Mouse (Mus musculus): ENCODE measurements at regions not wholly inside any gene's neighbourhood (a gene's known extent, or its start where the extent isn't known, plus 50 kb on each side); places are given as distances from the start of the nearest gene placed in this dataset.

- no peak for DNase-seq (ENCODE audit: low spot score)
These were observed 175.7 kb downstream of the Slc38a4 start for GRCm38 (mm10) chr15:96880066-96880465.

DNA sequence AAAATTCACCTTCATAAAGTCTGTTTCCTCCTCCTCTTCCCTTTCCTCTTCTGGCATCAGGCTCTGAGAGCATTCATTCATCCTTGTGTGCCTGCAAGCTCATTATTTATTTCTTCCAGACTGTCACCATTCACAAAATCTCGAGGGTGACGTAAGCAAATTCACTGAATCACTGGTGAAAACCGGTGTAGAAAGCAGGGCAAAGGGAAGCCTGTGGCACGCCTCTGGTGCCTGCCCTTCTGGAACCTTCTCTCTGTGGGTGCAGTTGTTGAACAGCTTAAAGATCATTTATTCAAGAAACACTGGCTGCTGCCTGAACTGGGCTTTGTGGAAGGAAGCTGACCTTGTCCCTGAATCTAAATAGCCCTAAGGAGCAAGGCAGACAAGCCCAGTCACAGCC, 177.0 kb downstream of the Slc38a4 start:
- DNase-seq (ENCODE audit: low spot score) = no peak

- DNase-seq (ENCODE audit: low spot score) = no peak
These were observed 177.8 kb downstream of the Slc38a4 start for GRCm38 (mm10) chr15:96877931-96878330.

DNA sequence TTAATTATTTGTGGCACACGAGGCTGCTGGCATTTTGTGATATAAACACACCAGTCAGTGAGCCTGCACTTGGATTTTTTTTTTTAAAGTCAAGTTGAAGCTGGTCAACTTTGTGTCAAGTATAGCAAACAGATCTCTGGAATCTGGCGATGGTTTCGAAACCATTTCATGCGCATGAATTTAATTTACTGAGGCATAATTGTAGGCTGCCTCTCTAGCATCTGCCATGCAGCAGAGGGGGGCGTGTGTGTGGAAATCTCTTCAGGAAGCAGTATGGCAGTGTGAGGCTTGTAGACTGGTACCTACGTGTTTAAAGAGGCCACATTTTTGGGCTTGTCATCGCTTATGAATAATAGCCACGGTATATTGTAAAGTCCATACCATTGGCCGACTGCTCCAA, 177.7 kb upstream of the Slc38a2 start:
- DNase-seq (ENCODE audit: low spot score) = no peak

DNA sequence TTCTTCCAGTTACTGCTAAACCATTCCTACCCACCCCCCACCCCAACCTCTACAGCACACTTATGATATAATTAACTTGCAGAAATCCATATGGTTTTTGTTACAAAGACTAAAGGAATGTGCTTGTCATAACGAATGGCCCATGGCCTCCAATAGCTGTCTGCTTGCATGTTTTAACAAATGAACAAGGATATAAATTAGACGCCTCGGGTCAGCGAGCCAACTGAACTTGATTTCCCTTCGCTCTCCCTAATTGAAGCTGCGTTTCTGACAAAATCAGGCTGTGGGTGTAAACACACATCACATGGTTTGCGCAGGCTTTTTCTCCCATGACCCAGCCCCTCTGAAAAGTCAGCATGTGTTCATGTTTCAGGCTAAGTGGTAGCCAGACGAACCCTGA, 174.6 kb upstream of the Slc38a2 start:
- no peak for DNase-seq (ENCODE audit: low spot score)

DNA sequence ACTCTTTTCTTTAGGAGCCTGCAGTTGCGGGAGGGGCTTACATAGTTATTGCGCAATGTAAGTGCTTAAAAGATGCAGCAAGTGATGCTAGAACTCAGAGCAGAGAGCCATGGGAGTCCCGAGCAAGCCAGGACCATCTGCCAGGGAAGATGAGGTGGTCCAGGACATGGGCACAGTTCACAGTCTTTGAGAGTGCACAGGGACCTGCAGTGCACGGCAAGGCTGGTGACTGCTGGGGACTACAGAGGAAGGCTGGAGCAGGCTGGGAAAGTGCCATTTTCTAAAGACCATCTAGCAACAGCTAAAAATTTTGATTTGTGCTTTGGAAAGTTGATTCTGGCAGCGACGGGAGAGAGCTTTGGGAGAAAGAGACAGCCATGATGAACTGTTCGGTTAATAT, 174.0 kb upstream of the Slc38a2 start:
- no peak for DNase-seq (ENCODE audit: low spot score)

DNA sequence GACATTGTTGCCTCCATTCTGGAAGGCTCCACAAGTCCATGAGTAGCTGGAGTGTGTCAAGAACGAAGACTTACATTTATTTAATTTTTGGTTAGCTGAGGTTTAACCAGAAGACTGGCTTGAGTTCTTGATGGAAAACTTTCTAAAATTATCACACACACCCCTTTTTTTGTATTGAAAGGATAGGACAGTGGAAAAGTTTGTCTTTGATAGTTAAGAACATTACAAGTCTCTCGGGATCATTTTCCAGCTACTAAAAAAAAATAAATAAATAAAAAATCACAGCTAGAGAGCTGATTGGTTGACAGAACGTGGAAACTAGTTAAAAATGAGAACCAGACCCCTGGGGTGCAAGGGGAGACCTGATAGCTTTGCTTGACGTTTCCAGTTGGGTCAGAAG, 173.6 kb upstream of the Slc38a2 start:
- DNase-seq (ENCODE audit: low spot score) = no peak

- no peak for DNase-seq (ENCODE audit: low spot score)
These were observed 168.2 kb upstream of the Slc38a2 start for GRCm38 (mm10) chr15:96867701-96868100.

DNA sequence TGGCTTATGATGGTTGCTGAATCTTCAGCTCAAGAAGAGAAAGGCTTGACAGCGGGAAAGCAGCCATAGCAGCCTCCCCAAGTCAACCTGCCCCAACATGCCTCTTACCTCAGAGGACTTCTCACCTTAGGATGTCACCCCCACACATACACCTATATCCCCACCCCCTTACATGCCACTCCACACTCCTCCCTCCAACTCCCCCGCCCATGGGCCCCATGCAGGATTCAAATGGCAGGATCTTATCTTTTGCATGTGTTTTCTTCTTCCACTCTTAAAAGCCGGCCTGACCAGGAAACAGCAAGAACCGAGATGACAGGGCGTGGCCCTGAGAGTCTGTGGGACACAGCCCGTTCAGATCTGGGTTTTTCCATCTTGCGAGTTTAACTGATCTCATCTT, 166.4 kb upstream of the Slc38a2 start:
- DNase-seq (ENCODE audit: low spot score) = no peak

DNA sequence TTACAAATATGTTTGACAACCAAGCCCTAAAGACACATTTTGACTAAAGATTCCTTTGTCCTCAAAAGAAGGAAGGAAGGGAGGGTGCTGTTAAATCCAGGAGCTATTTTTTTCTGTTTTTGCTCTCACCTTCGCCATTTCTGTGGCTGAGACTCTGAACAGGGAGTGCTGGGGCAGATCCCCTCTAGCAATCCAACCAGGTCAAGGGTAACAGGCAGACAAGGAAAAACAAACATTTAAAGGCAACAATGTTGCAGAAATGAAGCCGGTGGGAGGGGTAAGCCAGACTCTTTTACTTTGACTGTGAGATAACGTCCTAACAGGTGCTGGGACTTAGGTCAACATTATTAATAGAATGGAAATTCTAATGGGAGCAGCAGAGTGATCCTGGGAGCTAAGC, 158.2 kb upstream of the Slc38a2 start:
- no peak for DNase-seq (ENCODE audit: low spot score)

GRCm38 (mm10) chr15:96851970-96852768, 152.6 kb upstream of the Slc38a2 start:
- DNase-seq (ENCODE audit: low spot score) = no peak

DNA sequence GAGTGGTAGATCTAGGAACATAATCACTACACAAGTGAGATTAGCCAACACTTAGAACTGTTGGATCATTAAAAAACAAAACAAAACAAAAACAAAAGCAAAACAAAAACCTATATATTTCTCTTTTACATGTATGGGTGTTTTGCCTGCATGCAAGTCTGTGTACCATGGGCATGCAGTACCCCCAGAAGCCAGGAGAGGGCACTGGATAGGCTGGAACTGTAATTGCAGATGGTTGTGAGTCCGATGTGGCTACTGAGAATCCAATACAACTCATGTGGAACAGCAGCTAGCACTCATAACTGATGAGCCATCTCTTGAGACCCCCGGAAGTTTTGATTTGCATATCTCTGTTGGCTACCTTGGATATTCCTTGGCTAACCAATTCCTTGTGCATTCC, 148.6 kb upstream of the Slc38a2 start:
- DNase-seq (ENCODE audit: low spot score) = no peak

DNA sequence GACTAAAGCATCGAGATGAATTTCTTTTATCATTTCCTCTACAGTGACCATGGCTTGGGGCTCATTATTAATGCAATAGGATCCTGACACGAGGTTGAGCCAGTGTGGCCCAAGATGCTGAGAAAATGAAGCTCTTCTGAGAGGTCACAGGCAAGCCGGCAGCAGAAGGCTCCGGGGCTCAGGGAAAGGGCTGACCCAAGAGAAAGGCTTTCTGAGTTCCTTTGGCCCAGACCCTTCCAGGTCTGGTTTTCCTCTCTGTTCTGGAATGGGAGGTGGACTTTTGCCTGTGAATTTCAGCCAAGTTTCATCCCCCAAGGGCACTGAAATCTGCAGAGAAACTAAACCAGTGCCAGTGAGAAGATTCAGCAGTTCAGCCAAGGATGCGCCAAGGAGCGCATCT, 145.7 kb upstream of the Slc38a2 start:
- DNase-seq (ENCODE audit: low spot score) = no peak

- DNase-seq (ENCODE audit: low spot score) = no peak
These were observed 144.8 kb upstream of the Slc38a2 start for GRCm38 (mm10) chr15:96844290-96844689.

GRCm38 (mm10) chr15:96843589-96843988, 144.1 kb upstream of the Slc38a2 start:
- DNase-seq (ENCODE audit: low spot score) = no peak

- DNase-seq (ENCODE audit: low spot score) = no peak
These were observed 143.4 kb upstream of the Slc38a2 start for GRCm38 (mm10) chr15:96842881-96843280.

- no peak for DNase-seq (ENCODE audit: low spot score)
These were observed 137.1 kb upstream of the Slc38a2 start for GRCm38 (mm10) chr15:96836670-96837069.

- DNase-seq (ENCODE audit: low spot score) = no peak
These were observed 135.3 kb upstream of the Slc38a2 start for GRCm38 (mm10) chr15:96834862-96835261.

DNA sequence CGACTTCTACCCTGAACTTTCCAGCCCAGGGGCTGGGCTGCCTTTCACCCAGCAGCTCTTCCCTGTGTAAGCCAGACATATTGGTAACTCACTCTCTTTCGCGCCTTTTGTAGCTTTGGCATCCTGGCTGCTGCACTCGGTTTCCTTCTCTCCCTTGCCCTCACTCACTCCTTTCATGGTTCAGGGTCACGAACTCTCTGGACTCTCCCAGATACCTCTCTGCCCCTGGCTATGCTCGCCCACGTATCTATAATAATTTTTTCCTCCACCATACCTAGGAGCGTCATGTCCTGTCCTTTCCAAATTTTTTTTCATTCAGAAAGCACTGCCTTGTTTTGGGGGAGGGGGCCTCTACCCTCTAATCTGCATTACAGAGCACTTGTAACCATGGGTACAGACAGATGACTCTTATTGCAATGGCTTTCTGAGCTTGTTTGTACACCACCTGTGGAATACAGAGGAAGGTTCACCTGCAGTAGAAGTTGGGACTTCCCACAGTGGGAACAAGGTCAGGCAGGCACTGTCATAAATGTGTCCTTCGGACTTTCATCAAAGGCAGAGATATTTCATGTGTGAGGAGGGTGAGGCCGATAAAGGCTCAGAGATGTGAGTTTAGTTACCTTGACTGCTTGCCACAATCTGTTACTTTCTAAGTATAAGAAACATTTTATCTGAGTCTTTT, 134.8 kb upstream of the Slc38a2 start:
- DNase-seq (ENCODE audit: low spot score) = no peak

GRCm38 (mm10) chr15:96832389-96832788, 132.9 kb upstream of the Slc38a2 start:
- peak; percentile 31 for DNase-seq (ENCODE audit: low spot score)

GRCm38 (mm10) chr15:96831256-96831655, 131.7 kb upstream of the Slc38a2 start:
- DNase-seq (ENCODE audit: low spot score) = no peak

GRCm38 (mm10) chr15:96830578-96830977, 131.0 kb upstream of the Slc38a2 start:
- DNase-seq (ENCODE audit: low spot score) = no peak

- DNase-seq (ENCODE audit: low spot score) = no peak
These were observed 130.4 kb upstream of the Slc38a2 start for GRCm38 (mm10) chr15:96829941-96830340.

DNA sequence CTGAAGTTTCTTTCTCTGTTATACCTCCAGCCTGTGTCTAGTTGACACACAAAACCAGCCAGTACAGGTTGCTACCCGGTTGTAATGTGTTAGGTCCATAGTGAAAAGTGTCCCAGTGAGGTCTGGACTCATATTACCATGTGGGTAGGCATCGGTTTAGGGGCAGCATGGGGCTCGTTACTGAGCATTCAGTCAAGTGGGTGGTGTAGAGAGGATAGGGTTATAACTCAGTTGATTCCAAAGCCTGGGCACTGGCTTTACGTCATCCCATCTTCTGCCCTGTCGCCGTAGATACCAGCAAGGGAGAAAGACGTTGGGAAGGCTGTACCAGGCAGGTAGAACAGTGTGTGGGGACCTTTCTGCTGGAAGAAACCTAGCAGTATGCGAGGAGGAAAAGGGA, 129.2 kb upstream of the Slc38a2 start:
- DNase-seq (ENCODE audit: low spot score) = no peak
